Mouse (Mus musculus): Measurements from ENCODE around the gene 2310007B03Rik. TPM values are rescaled to one million over a fixed set of nuclear protein-coding genes. Genes with fewer than 3 reads are reported as not detected.

2310007B03Rik gene
- total RNA-seq, 2 experiments from 2014 or later = 0.28 TPM; not detected in 1

DNA sequence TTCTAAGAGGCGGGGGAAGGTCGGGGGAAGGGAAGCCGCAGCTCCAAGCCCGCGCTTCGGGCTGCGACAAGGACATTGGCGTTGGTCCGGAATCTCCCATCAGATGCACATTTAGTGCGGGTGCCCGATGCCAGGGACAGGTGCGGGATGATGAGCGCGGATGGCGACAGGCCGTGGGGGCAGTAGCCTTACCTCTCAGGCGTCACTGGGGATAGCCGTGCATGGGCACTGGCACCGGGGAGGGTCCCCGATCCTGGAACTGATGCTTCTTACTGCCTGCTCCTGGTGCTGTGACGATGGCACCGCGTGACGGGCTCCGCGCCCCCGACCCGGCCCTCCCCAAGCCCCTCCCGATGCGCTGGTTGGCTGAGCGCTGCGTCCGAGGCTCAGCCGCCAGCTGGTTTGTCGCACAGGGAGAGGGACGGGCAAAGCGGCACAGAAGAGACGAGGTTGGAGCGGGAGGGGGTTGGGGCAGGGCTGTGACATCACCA is 59.1 kb downstream of the 2310007B03Rik start, which contains the start of gene Kif1a:
TSS of gene Kif1a (minus strand) at position 381 of the 491 bp plus-strand sequence.
- peak; percentile 7 to 10 for DNase-seq

Other genes starting within 250 kb of the 2310007B03Rik start
- 1 to 10 TPM; 5.6 to 7.2 TPM for gene Capn10, start 226.6 kb downstream of the 2310007B03Rik start, total RNA-seq (2021)
- under 1 TPM; 0.59 to 0.62 TPM for gene Gpr35, start 210.1 kb downstream of the 2310007B03Rik start, total RNA-seq (2021)
- not detected for gene Aqp12, start 154.6 kb downstream of the 2310007B03Rik start, total RNA-seq (2021)
- gene Kif1a, start 59.0 kb downstream of the 2310007B03Rik start, total RNA-seq (2021) = 1 to 10 TPM; 1.2 to 1.8 TPM
- gene Agxt, start 25.7 kb downstream of the 2310007B03Rik start, total RNA-seq (2021) = not detected
- under 1 TPM; 0.05 to 0.12 TPM for gene Crocc2, start 7.8 kb upstream of the 2310007B03Rik start, total RNA-seq (2021)
- gene Sned1, start 74.9 kb upstream of the 2310007B03Rik start, total RNA-seq (2021) = 1 to 10 TPM; 4.2 to 7.5 TPM
- gene Mterf4, start 145.0 kb upstream of the 2310007B03Rik start, total RNA-seq (2021) = 10 to 100 TPM; 14.0 to 14.9 TPM
- gene Ppp1r7, start 181.9 kb upstream of the 2310007B03Rik start, total RNA-seq (2021) = 10 to 100 TPM; 30.4 to 35.3 TPM
- gene Pask, start 182.5 kb upstream of the 2310007B03Rik start, total RNA-seq (2021) = under 1 TPM; 0.30 to 0.31 TPM
- gene Ano7, start 213.0 kb upstream of the 2310007B03Rik start, total RNA-seq (2021) = not detected

Data from heart, adult 18-20 months (tissue).